Mouse (Mus musculus) midbrain, embryonic 12.5 days (tissue): ENCODE data around the gene Zfp710. TPM values are rescaled to one million over a fixed set of nuclear protein-coding genes. Genes with fewer than 3 reads are reported as not detected.
A peak's percentile ranks its signal among the peaks of the same experiment; 100 is the strongest.
"Not testable (repeated sequence)": the region's sequence is repeated elsewhere in the genome, so short reads cannot be mapped to it uniquely, and the experiment has no call there.

Source experiments
- ATAC-seq: fragments of 200-750 bp; cut with Nextera tagmentation; 2 replicates; pipeline ENCODE4 v1.8.0; 2017; ENCODE audit warnings: low read depth, moderate TSS enrichment, moderate library complexity; ENCODE audit not compliant: low FRiP score
- H3K27ac ChIP-seq: fragments of 300-500 bp; sonication (generic); replicated peaks from 2 replicates; pipeline ENCODE4 v1.5.1; 2016; ENCODE audit warnings: mild to moderate bottlenecking
- H3K27me3 ChIP-seq: fragments of 300-500 bp; sonication (generic); 2 replicates; pipeline ENCODE4 v1.6.1; 2016; ENCODE audit warnings: mild to moderate bottlenecking
- H3K36me3 ChIP-seq: fragments of 300-500 bp; sonication (generic); 2 replicates; pipeline ENCODE4 v1.6.1; 2016
- H3K4me1 ChIP-seq: fragments of 300-500 bp; sonication (generic); 2 replicates; pipeline ENCODE4 v1.6.1; 2016
- H3K4me2 ChIP-seq: fragments of 300-500 bp; sonication (generic); replicated peaks from 2 replicates; pipeline ENCODE4 v1.6.1; 2016; ENCODE audit warnings: mild to moderate bottlenecking, moderate library complexity
- H3K4me3 ChIP-seq: fragments of 300-500 bp; sonication (generic); 2 replicates; pipeline ENCODE4 v1.5.1; 2016; ENCODE audit warnings: mild to moderate bottlenecking
- H3K9ac ChIP-seq: fragments of 300-500 bp; sonication (generic); replicated peaks from 2 replicates; pipeline ENCODE4 v1.6.1; 2016; ENCODE audit warnings: mild to moderate bottlenecking, moderate library complexity
- H3K9me3 ChIP-seq: fragments of 300-500 bp; sonication (generic); 2 replicates; pipeline ENCODE4 v1.6.1; 2016; ENCODE audit warnings: mild to moderate bottlenecking
- WGBS: fragments of 180-500 bp; shearing (Covaris S2); methylation state at CpG from one replicate; pipeline ENCODE4 v1.1.7; 2016; 5-methylcytosine and 5-hydroxymethylcytosine counted together
- polyA plus RNA-seq: library from polyadenylated mRNA; unstranded; fragments of >200 nt; fragmentation: Nextera tagmentation; extraction: Ambion mirVana; gene quantifications from 2 replicates; pipeline ENCODE4 v1.2.1, GENCODE M21; 2016

Zfp710 gene
- 31.1 and 32.8 TPM in 2 replicates for polyA plus RNA-seq

- H3K36me3 ChIP-seq: no peaks in the 10 kb centered on the region
- peak; percentile 86 for ATAC-seq
- peak within 1 kb of the TSS; percentile 98 for H3K9ac ChIP-seq
- H3K4me3 ChIP-seq: peak within 1 kb of the TSS; percentile 89
- H3K27me3 ChIP-seq: no peaks in the 10 kb centered on the region
- no peaks in the 10 kb centered on the region for H3K9me3 ChIP-seq
- H3K4me2 ChIP-seq: peak within 1 kb of the TSS; percentile 83
- under 1% methylated on average over 41 of the region's 42 CpGs for WGBS
- peak within 1 kb of the TSS; percentile 96 for H3K27ac ChIP-seq
- H3K4me1 ChIP-seq: peaks cover 38% of the 10 kb centered on the region
These were observed at the start of gene Zfp710 for GRCm38 (mm10) chr7:80024521-80025390. TSS of gene Zfp710 (plus strand) at chr7:80024814.

DNA sequence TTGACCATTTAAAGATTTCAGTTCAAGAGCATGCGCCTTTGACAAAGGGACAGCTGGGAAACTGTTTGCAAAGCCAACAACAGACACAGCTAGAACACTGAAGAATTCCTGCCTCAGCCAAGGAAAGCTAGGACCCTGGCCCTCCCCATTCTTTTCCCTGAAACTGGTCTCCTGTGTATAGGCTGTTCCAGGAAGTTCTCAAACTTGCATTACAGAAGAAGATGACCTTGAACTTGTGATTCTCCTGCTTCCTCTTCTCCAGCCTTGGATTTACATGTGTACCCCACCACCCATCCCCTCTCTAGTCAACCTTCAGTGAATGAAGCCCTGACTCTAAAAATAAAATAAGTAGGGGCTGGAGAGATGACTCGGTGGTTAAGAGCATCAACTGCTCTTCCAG lies 49.3 kb upstream of the Zfp710 start:
- H3K36me3 ChIP-seq: no peaks in the 10 kb centered on the region
- no peak overlapping the region for H3K27ac ChIP-seq
- H3K4me1 ChIP-seq: no peaks in the 10 kb centered on the region
- WGBS: 88% methylated on average over 2 of the region's 2 CpGs
- H3K9ac ChIP-seq: no peak overlapping the region
- no peak overlapping the region for H3K4me3 ChIP-seq
- H3K4me2 ChIP-seq: no peak overlapping the region
- no peaks in the 10 kb centered on the region for H3K27me3 ChIP-seq
- no peaks in the 10 kb centered on the region for H3K9me3 ChIP-seq
- ATAC-seq: no peak

DNA sequence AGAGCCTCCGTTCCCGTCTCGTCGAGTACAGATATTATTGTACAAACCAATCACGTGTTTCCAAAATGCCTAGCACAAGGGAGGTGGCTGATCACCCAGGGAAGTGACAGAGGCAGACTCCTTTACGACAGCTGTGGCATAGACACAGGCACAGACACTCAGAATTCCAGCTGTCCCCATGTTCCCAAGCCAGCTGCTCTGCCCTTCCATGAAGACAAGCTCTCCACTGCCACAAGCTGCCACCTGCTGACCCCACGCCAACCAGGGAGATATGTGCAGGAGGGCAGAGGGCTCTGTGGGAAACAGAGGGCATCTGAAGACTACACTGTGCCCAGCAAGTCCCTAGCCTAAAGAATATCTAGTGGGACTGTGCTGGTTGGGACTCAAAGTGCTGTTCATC lies 37.9 kb upstream of the Zfp710 start:
- Histone ChIP-seq H3K27me3 (no peaks in the 10 kb centered on the region), H3K4me2 (no peak overlapping the region), H3K4me1 (no peaks in the 10 kb centered on the region), H3K36me3 (no peaks in the 10 kb centered on the region), H3K4me3 (no peak overlapping the region), H3K9ac (no peak overlapping the region), H3K27ac (no peak overlapping the region), H3K9me3 (no peaks in the 10 kb centered on the region)
- ATAC-seq: no peak
- WGBS: 87% methylated on average over 7 of the region's 7 CpGs

DNA sequence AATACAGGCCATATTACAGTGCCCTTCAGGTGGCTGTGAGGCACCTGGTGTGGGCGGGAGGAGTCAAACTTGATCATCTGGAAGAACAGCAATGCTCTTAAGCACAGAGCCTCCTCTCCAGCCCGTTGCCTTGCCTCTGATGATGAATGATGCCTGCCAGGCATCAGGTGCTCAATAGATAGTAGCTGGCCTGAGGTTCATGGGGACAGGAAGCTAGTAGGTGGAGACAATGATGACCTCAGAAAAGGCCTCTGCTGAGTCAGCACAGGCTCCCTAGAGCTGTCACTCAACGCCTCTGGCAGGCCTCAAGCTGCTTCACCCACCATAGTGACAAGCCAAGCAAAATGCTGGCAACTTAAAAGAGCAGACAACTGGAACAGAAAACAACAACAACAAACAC lies 36.9 kb upstream of the Zfp710 start:
- H3K36me3 ChIP-seq: no peaks in the 10 kb centered on the region
- ATAC-seq: no peak
- 70% methylated on average over 3 of the region's 3 CpGs for WGBS

GRCm38 (mm10) chr7:79988466-79988865 lies 36.1 kb upstream of the Zfp710 start:
- not testable (repeated sequence) for H3K9ac ChIP-seq, H3K4me2 ChIP-seq, H3K27me3 ChIP-seq, H3K27ac ChIP-seq, H3K4me3 ChIP-seq, H3K9me3 ChIP-seq, H3K4me1 ChIP-seq, ATAC-seq, H3K36me3 ChIP-seq
- 100% methylated on average over 1 of the region's 1 CpGs for WGBS

More for the DNA sequence above, 36.9 kb upstream of the Zfp710 start:
- Histone ChIP-seq H3K4me3 (no peak overlapping the region), H3K4me1 (no peaks in the 10 kb centered on the region), H3K4me2 (no peak overlapping the region), H3K9ac (no peak overlapping the region), H3K27ac (no peak overlapping the region), H3K9me3 (no peaks in the 10 kb centered on the region), H3K27me3 (no peaks in the 10 kb centered on the region)

- 30% methylated on average over 8 of the region's 8 CpGs for WGBS
- H3K9me3 ChIP-seq: no peaks in the 10 kb centered on the region
- no peaks in the 10 kb centered on the region for H3K27me3 ChIP-seq
- no peak for ATAC-seq
- H3K4me2 ChIP-seq: no peak overlapping the region
- no peaks in the 10 kb centered on the region for H3K36me3 ChIP-seq
- H3K27ac ChIP-seq: no peak overlapping the region
- no peaks in the 10 kb centered on the region for H3K4me1 ChIP-seq
- no peak overlapping the region for H3K4me3 ChIP-seq
- H3K9ac ChIP-seq: no peak overlapping the region
These were observed 30.1 kb upstream of the Zfp710 start for GRCm38 (mm10) chr7:79994476-79994875.

DNA sequence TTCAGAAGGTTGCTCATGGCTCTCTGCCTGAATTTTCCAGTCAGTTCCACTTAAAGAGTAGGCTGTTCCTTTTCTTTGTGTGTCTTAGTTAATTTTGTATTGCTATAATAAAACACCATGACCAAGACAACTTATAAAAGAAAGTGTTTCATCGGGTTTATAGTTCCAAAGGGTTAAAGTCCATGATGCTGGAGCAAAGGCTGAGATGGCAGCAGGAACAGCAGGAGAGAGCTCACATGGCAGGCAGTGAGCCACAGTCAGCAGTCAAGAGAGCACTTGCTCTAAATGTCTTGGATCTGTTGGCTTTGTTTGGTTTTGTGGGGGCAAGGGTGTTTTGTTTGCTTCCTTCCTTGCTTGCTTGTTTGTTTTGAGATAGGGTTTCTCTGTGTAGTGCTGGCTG lies 26.9 kb upstream of the Zfp710 start:
- no peak overlapping the region for H3K27ac ChIP-seq
- no peaks in the 10 kb centered on the region for H3K9me3 ChIP-seq
- WGBS: 82% methylated on average over 1 of the region's 1 CpGs
- ATAC-seq: no peak
- H3K4me2 ChIP-seq: no peak overlapping the region
- no peaks in the 10 kb centered on the region for H3K27me3 ChIP-seq
- H3K36me3 ChIP-seq: no peaks in the 10 kb centered on the region
- no peak overlapping the region for H3K4me3 ChIP-seq
- no peak overlapping the region for H3K9ac ChIP-seq
- no peaks in the 10 kb centered on the region for H3K4me1 ChIP-seq

GRCm38 (mm10) chr7:80002353-80003055 lies 22.1 kb upstream of the Zfp710 start:
- no peaks in the 10 kb centered on the region for H3K36me3 ChIP-seq
- no peak overlapping the region for H3K27ac ChIP-seq
- H3K4me1 ChIP-seq: no peaks in the 10 kb centered on the region
- H3K4me2 ChIP-seq: no peak overlapping the region
- 82% methylated on average over 11 of the region's 11 CpGs for WGBS
- no peak for ATAC-seq
- no peaks in the 10 kb centered on the region for H3K9me3 ChIP-seq
- no peak overlapping the region for H3K4me3 ChIP-seq
- H3K27me3 ChIP-seq: no peaks in the 10 kb centered on the region
- H3K9ac ChIP-seq: no peak overlapping the region

DNA sequence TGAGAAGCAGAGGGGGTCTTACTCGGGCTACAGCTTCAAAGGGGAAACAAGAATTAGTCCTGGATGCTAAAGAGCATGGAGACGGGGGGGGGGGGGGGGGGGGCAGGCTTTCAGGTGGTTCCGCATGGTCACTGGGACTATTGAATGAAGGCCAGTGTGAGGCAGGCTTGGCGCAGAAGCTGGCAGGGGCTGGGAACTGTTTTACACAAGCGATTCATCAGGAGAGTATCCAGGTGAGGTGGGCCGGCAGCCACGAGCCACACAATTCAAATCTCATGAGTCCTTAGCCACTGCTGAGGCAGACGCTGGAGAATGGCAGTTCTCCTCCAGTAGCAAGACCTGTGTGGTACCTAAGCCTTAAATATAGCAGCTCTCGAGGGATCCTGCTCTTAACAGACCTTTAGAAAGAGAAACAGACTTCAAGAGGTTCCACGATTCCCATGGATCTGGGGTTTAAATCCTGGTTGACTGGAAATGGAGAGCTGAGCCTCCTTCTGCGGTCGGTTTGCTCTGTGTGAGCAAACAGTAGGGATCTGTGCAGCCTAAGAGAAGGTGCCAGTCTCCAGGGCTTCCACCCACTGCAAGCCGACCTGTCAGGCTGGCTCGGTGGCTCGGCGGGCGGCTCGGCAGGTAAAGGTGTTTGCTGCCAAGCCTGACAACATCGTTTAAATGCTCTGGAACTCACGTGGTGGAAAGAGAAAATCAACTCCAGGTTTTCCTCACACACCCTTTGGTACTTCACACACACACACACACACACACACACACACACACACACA lies 19.6 kb upstream of the Zfp710 start:
- no peak overlapping the region for H3K9ac ChIP-seq
- no peak for ATAC-seq
- WGBS: 66% methylated on average over 20 of the region's 20 CpGs

GRCm38 (mm10) chr7:80010680-80011079 lies 13.9 kb upstream of the Zfp710 start:
- Histone ChIP-seq H3K9me3 (no peaks in the 10 kb centered on the region), H3K27ac (no peak overlapping the region), H3K27me3 (no peaks in the 10 kb centered on the region), H3K4me1 (no peaks in the 10 kb centered on the region), H3K4me2 (no peak overlapping the region), H3K36me3 (no peaks in the 10 kb centered on the region), H3K9ac (no peak overlapping the region), H3K4me3 (no peak overlapping the region)
- ATAC-seq: no peak
- WGBS: 82% methylated on average over 5 of the region's 5 CpGs

More for the DNA sequence above, 19.6 kb upstream of the Zfp710 start:
- H3K4me1 ChIP-seq: no peaks in the 10 kb centered on the region
- H3K9me3 ChIP-seq: no peaks in the 10 kb centered on the region
- H3K4me3 ChIP-seq: no peak overlapping the region
- no peak overlapping the region for H3K4me2 ChIP-seq
- no peaks in the 10 kb centered on the region for H3K27me3 ChIP-seq
- H3K36me3 ChIP-seq: no peaks in the 10 kb centered on the region
- no peak overlapping the region for H3K27ac ChIP-seq

DNA sequence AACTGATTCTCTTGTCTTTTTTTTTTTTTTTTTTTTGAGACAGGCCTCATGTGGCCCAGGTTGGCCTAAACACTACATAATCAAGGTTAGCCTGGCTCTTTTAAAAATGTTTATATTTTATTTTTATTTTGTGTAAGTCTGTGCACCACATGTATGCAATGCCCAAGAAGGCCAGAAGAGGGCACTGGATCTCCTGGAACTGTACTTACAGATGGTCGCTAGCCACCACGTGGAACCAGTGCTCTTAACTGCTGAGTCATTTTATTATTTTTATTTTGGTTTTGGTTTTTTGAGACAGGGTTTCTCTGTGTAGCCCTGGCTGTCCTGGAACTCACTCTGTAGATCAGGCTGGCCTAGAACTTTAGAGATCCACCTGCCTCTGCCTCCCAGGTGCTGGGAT lies 13.1 kb upstream of the Zfp710 start:
- H3K27me3 ChIP-seq: no peaks in the 10 kb centered on the region
- ATAC-seq: no peak
- H3K4me3 ChIP-seq: no peak overlapping the region
- H3K36me3 ChIP-seq: no peaks in the 10 kb centered on the region
- H3K9ac ChIP-seq: no peak overlapping the region
- H3K4me2 ChIP-seq: no peak overlapping the region
- WGBS: 53% methylated on average over 2 of the region's 2 CpGs
- H3K27ac ChIP-seq: no peak overlapping the region
- no peaks in the 10 kb centered on the region for H3K4me1 ChIP-seq
- no peaks in the 10 kb centered on the region for H3K9me3 ChIP-seq
